ENCODE assay signal across 21 mouse cellular contexts in the genomic region with DNA sequence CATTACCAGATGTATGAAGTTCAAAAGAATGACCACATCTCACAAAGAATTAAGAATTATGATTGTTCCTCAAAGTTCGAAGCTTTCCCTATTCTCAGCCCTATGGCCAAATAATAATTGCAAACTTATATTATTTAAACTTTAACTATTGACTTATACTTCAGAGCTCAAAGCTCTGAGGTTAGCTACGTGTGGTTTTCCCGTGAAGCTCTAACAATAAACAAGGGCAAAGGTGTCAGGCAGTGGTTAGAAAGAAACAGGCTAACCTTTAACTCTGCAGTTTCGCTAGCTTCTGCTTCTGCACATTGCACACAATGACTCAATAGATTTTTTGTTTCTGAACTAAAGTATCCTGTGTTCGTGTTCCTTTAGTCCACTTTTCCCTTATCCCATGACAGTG. TPM values are rescaled to one million over a fixed set of nuclear protein-coding genes. Genes with fewer than 3 reads are reported as not detected.
DNase-seq lines count a peak whose midpoint lies in the region; ATAC-seq lines count a peak whose summit lies in the region.
"Had no signal": no experiment of that assay in that cellular context is flagged by ENCODE, and none has a peak within 500 bp of the region (broad histone marks: within the 10 kb centered on the region; RNA-seq: fewer than 3 reads in every experiment).

No protein-coding gene starts in this region.

- H3K4me1 ChIP-seq in kidney, embryonic 16.5 days (ENCODE audit: insufficient read depth, low read length) = no peaks in the 10 kb centered on the region
- no peaks in the 10 kb centered on the region for H3K4me1 ChIP-seq in hindbrain, embryonic 13.5 days (replicated peaks)
- no peaks in the 10 kb centered on the region for H3K4me1 ChIP-seq in forebrain, embryonic 15.5 days
- H3K4me1 ChIP-seq: embryonic facial prominence, embryonic 13.5 days; hindbrain, embryonic 12.5 days; neural tube, embryonic 13.5 days had no signal

- no peak overlapping the region for H3K27ac ChIP-seq in kidney, embryonic 16.5 days (ENCODE audit: low read length)
- no peak overlapping the region for H3K27ac ChIP-seq in hindbrain, embryonic 13.5 days
- no peak overlapping the region for H3K27ac ChIP-seq in forebrain, embryonic 15.5 days (replicated peaks)
- H3K27ac ChIP-seq: embryonic facial prominence, embryonic 13.5 days; hindbrain, embryonic 12.5 days; neural tube, embryonic 13.5 days had no signal

- no peak for ATAC-seq in kidney, embryonic 16.5 days (ENCODE audit: low FRiP score, low TSS enrichment)
- no peak for ATAC-seq in hindbrain, embryonic 13.5 days (ENCODE audit: low FRiP score)
- ATAC-seq in forebrain, embryonic 15.5 days (replicated peaks) = no peak
- ATAC-seq: midbrain, embryonic 16.5 days had no signal

- no peaks in the 10 kb centered on the region for H3K27me3 ChIP-seq in kidney, embryonic 16.5 days (ENCODE audit: insufficient read depth, low read length)
- H3K27me3 ChIP-seq in hindbrain, embryonic 13.5 days = no peaks in the 10 kb centered on the region
- H3K27me3 ChIP-seq in forebrain, embryonic 15.5 days = no peaks in the 10 kb centered on the region
- H3K27me3 ChIP-seq: embryonic facial prominence, embryonic 13.5 days; hindbrain, embryonic 12.5 days; neural tube, embryonic 13.5 days had no signal

- H3K9me3 ChIP-seq in kidney, embryonic 16.5 days (ENCODE audit: low read length) = no peaks in the 10 kb centered on the region
- H3K9me3 ChIP-seq in hindbrain, embryonic 13.5 days = no peaks in the 10 kb centered on the region
- H3K9me3 ChIP-seq in forebrain, embryonic 15.5 days = no peaks in the 10 kb centered on the region
- H3K9me3 ChIP-seq: embryonic facial prominence, embryonic 13.5 days; hindbrain, embryonic 12.5 days; neural tube, embryonic 13.5 days had no signal

- no peak overlapping the region for H3K4me2 ChIP-seq in kidney, embryonic 16.5 days (replicated peaks; ENCODE audit: low read depth, low read length)
- H3K4me2 ChIP-seq in hindbrain, embryonic 13.5 days = no peak overlapping the region
- no peak overlapping the region for H3K4me2 ChIP-seq in forebrain, embryonic 15.5 days (replicated peaks)
- H3K4me2 ChIP-seq: embryonic facial prominence, embryonic 13.5 days; hindbrain, embryonic 12.5 days; neural tube, embryonic 13.5 days had no signal

- H3K36me3 ChIP-seq in kidney, embryonic 16.5 days (ENCODE audit: insufficient read depth, low read length) = no peaks in the 10 kb centered on the region
- H3K36me3 ChIP-seq in hindbrain, embryonic 13.5 days = no peaks in the 10 kb centered on the region
- H3K36me3 ChIP-seq in forebrain, embryonic 15.5 days = no peaks in the 10 kb centered on the region
- H3K36me3 ChIP-seq: embryonic facial prominence, embryonic 13.5 days; hindbrain, embryonic 12.5 days; neural tube, embryonic 13.5 days had no signal

- peak; percentile 44 for DNase-seq in kidney, adult 9 months
- DNase-seq in CD4-positive, CD25-positive, alpha-beta regulatory T cell, adult 2 months (ENCODE audit: low read depth, low spot score) = peak; percentile 63
- peak; percentile 84 for DNase-seq in induced T-regulatory cell, adult 2 months (ENCODE audit: low read depth)
- DNase-seq in naive thymus-derived CD4-positive, alpha-beta T cell, adult 2 months (ENCODE audit: low read depth) = peak; percentile 63
- DNase-seq in thymus, postnatal 25 days = no peak
- DNase-seq: adrenal gland, postnatal 36 days; cerebellum, adult 9-11 months; gastrocnemius, postnatal 14 days; heart, postnatal 10 days; kidney, adult 8-10 months; lung, adult 2 months; right cerebral cortex, postnatal 25 days; thymus, postnatal 4 days had no signal

- no peak overlapping the region for H3K4me3 ChIP-seq in kidney, embryonic 16.5 days (ENCODE audit: low read length)
- no peak overlapping the region for H3K4me3 ChIP-seq in hindbrain, embryonic 13.5 days
- no peak overlapping the region for H3K4me3 ChIP-seq in forebrain, embryonic 15.5 days
- H3K4me3 ChIP-seq: embryonic facial prominence, embryonic 13.5 days; hindbrain, embryonic 12.5 days; neural tube, embryonic 13.5 days had no signal

- no peak overlapping the region for H3K9ac ChIP-seq in kidney, embryonic 16.5 days (replicated peaks; ENCODE audit: low read length)
- no peak overlapping the region for H3K9ac ChIP-seq in hindbrain, embryonic 13.5 days
- H3K9ac ChIP-seq in forebrain, embryonic 15.5 days (replicated peaks) = no peak overlapping the region
- H3K9ac ChIP-seq: embryonic facial prominence, embryonic 13.5 days; hindbrain, embryonic 12.5 days; neural tube, embryonic 13.5 days had no signal

- 63% methylated on average over 5 of the region's 5 CpGs for WGBS in kidney, embryonic 16.5 days
- WGBS in hindbrain, embryonic 13.5 days = 69% methylated on average over 5 of the region's 5 CpGs
- WGBS in forebrain, embryonic 15.5 days = 71% methylated on average over 5 of the region's 5 CpGs

RNA-seq across cellular contexts. Expression of gene Ms4a8a, which starts 28.0 kb away (rescaled TPM):
- polyA plus RNA-seq in kidney, embryonic 16.5 days (2015; fragmentation: Nextera tagmentation; extraction: Ambion mirVana) = not detected in 2 replicates
- polyA plus RNA-seq in hindbrain, embryonic 13.5 days (2015; fragmentation: Nextera tagmentation; extraction: Ambion mirVana) = not detected in 2 replicates
- polyA plus RNA-seq in forebrain, embryonic 15.5 days (2015; fragmentation: Nextera tagmentation; extraction: Ambion mirVana) = not detected in 2 replicates
- polyA plus RNA-seq: embryonic facial prominence, embryonic 13.5 days; hindbrain, embryonic 12.5 days; limb, embryonic 11.5 days; midbrain, embryonic 16.5 days; neural tube, embryonic 13.5 days had no signal

RNA-seq across cellular contexts. Expression of gene Ms4a18, which starts 35.0 kb away (rescaled TPM):
- not detected in 2 replicates for polyA plus RNA-seq in kidney, embryonic 16.5 days (2015; fragmentation: Nextera tagmentation; extraction: Ambion mirVana)
- not detected in 2 replicates for polyA plus RNA-seq in hindbrain, embryonic 13.5 days (2015; fragmentation: Nextera tagmentation; extraction: Ambion mirVana)
- not detected in 2 replicates for polyA plus RNA-seq in forebrain, embryonic 15.5 days (2015; fragmentation: Nextera tagmentation; extraction: Ambion mirVana)
- polyA plus RNA-seq: embryonic facial prominence, embryonic 13.5 days; hindbrain, embryonic 12.5 days; limb, embryonic 11.5 days; lung, adult 2 months; midbrain, embryonic 16.5 days; neural tube, embryonic 13.5 days had no signal

RNA-seq across cellular contexts. Expression of gene Ms4a15, which starts 59.8 kb away (rescaled TPM):
- polyA plus RNA-seq in kidney, embryonic 16.5 days (2015; fragmentation: Nextera tagmentation; extraction: Ambion mirVana) = not detected in 2 replicates
- not detected in 2 replicates for polyA plus RNA-seq in hindbrain, embryonic 13.5 days (2015; fragmentation: Nextera tagmentation; extraction: Ambion mirVana)
- polyA plus RNA-seq in forebrain, embryonic 15.5 days (2015; fragmentation: Nextera tagmentation; extraction: Ambion mirVana) = 0.25 TPM in 1 of 2 replicates, not detected in the other
- polyA plus RNA-seq: embryonic facial prominence, embryonic 13.5 days; hindbrain, embryonic 12.5 days; limb, embryonic 11.5 days; midbrain, embryonic 16.5 days; neural tube, embryonic 13.5 days had no signal
